Mouse (Mus musculus) liver, embryonic 14.5 days (tissue): Measurements from ENCODE around the gene Src. TPM values are rescaled to one million over a fixed set of nuclear protein-coding genes. Genes with fewer than 3 reads are reported as not detected.
A peak's percentile ranks its signal among the peaks of the same experiment; 100 is the strongest.

ENCODE experiments used
- ATAC-seq: fragments of 200-750 bp; cut with Nextera tagmentation; 2 replicates; pipeline ENCODE4 v1.8.0; 2017; ENCODE audit warnings: moderate number of reproducible peaks, mild to moderate bottlenecking, moderate library complexity; ENCODE audit not compliant: insufficient read depth
- DNase-seq, 3 experiments: peaks; one replicate each; pipeline ENCODE4 v3.0.0-alpha.2; 2012 to 2013; ENCODE audit warnings: low read depth in 3 of 3, low spot score in 3 of 3
- H3K27ac ChIP-seq: fragments of 300-500 bp; sonication (generic); 2 replicates; pipeline ENCODE4 v1.5.1; 2014; ENCODE audit warnings: moderate library complexity, mild to moderate bottlenecking, control low read depth, inconsistent platforms
- H3K27me3 ChIP-seq: fragments of 300-500 bp; sonication (generic); 2 replicates; pipeline ENCODE4 v1.6.1; 2014; ENCODE audit warnings: mild to moderate bottlenecking, low read length, moderate library complexity; ENCODE audit not compliant: control insufficient read depth, insufficient read depth
- H3K36me3 ChIP-seq: fragments of 300-500 bp; sonication (generic); replicated peaks from 2 replicates; pipeline ENCODE4 v1.6.1; 2014; ENCODE audit warnings: low read depth; ENCODE audit not compliant: control insufficient read depth, insufficient read depth
- H3K4me1 ChIP-seq, 2 experiments: fragments of 200-500 bp in 1 of 2; fragments of 300-500 bp in 1 of 2; sonication (generic) in 1 of 2; replicated peaks; 2 replicates each; pipeline ENCODE4 v1.6.1; 2012 to 2014; ENCODE audit warnings: antibody characterized with exemption in 1 of 2, inconsistent platforms in 1 of 2, low read length in 1 of 2; ENCODE audit not compliant: control insufficient read depth in 2 of 2, insufficient read depth in 2 of 2
- H3K4me2 ChIP-seq: fragments of 300-500 bp; sonication (generic); 2 replicates; pipeline ENCODE4 v1.6.1; 2014; ENCODE audit warnings: low read depth, mild to moderate bottlenecking, control low read depth, moderate library complexity
- H3K4me3 ChIP-seq, 2 experiments: fragments of 200-500 bp in 1 of 2; fragments of 300-500 bp in 1 of 2; sonication (generic) in 1 of 2; 2 replicates each; pipeline ENCODE4 v1.5.1; 2012 to 2014; ENCODE audit warnings: low read depth in 2 of 2, low read length in 2 of 2, mild to moderate bottlenecking in 2 of 2, control low read depth in 1 of 2, inconsistent platforms in 1 of 2, moderate library complexity in 1 of 2; ENCODE audit not compliant: insufficient read depth in 1 of 2
- H3K9ac ChIP-seq: fragments of 300-500 bp; sonication (generic); replicated peaks from 2 replicates; pipeline ENCODE4 v1.6.1; 2014; ENCODE audit warnings: mild to moderate bottlenecking, control low read depth, moderate library complexity
- H3K9me3 ChIP-seq: fragments of 300-500 bp; sonication (generic); 2 replicates; pipeline ENCODE4 v1.6.1; 2016; ENCODE audit warnings: low read length, mixed read lengths; ENCODE audit not compliant: control insufficient read depth
- CTCF ChIP-seq: IDR thresholded peaks from 2 replicates; pipeline ENCODE4 v1.5.1; 2016; ENCODE audit warnings: antibody characterized with exemption, low read depth, control low read depth
- EP300 ChIP-seq: IDR thresholded peaks from 2 replicates; pipeline ENCODE4 v1.6.1; 2016; ENCODE audit warnings: antibody characterized with exemption, low read depth
- WGBS: fragments of 180-500 bp; shearing (Covaris S2); extraction: QIAGEN DNeasy Blood & Tissue Kit; methylation state at CpG from one replicate; pipeline ENCODE4 v1.1.7; 2014; ENCODE audit not compliant: insufficient replicate concordance; 5-methylcytosine and 5-hydroxymethylcytosine counted together
- polyA plus RNA-seq, 2 experiments: library from polyadenylated mRNA; depleted of rRNA in 1 of 2; stranded (reverse) in 1 of 2; unstranded in 1 of 2; fragments of >200 nt; fragmentation: Nextera tagmentation in 1 of 2; extraction: Ambion mirVana in 1 of 2; gene quantifications; 2 replicates each; pipeline versions ENCODE4 v1.2.1 to v1.2.3; 2012 to 2014

The Src gene
- polyA plus RNA-seq, 2 experiments = 0.90 to 2.3 TPM

- no peak overlapping the region for H3K27ac ChIP-seq
- WGBS = 1% methylated on average over 49 of the region's 56 CpGs
- H3K27me3 ChIP-seq = peaks cover 9% of the 10 kb centered on the region; the same call in 1 of the 2 replicates
- no peaks in the 10 kb centered on the region for H3K36me3 ChIP-seq
- TF ChIP-seq EP300 (no peak), CTCF (peak; percentile 98)
- H3K4me1 ChIP-seq = 0 out of 4 replicates have a peak, but pooled peaks cover 0 to 2% of the 10 kb centered on the region in 2 experiments
- H3K9me3 ChIP-seq = no peaks in the 10 kb centered on the region
- ATAC-seq = peak; percentile 81
- no peak overlapping the region for H3K9ac ChIP-seq
- H3K4me2 ChIP-seq = peak overlapping the region; percentile 55
- H3K4me3 ChIP-seq = peak overlapping the region; percentile 19 to 26
- peak; percentile 31 to 51 (median 45) for DNase-seq
These were observed 39.0 kb downstream of the Src start for GRCm38 (mm10) chr2:157457100-157457806.

- 9% methylated on average over 14 of the region's 14 CpGs for WGBS
- peak; percentile 95 for TF ChIP-seq CTCF
- TF ChIP-seq EP300 = no peak
- Histone ChIP-seq H3K36me3 (no peaks in the 10 kb centered on the region), H3K4me2 (peak overlapping the region; percentile 40), H3K4me3 (no peak overlapping the region), H3K27me3 (peaks cover 9% of the 10 kb centered on the region; the same call in 1 of the 2 replicates), H3K4me1 (peaks cover 0 to 5% of the 10 kb centered on the region in 2 experiments; a peak in 1 of 4 replicates), H3K27ac (no peak overlapping the region), H3K9ac (no peak overlapping the region), H3K9me3 (no peaks in the 10 kb centered on the region)
- DNase-seq (no peak), ATAC-seq (0 out of 2 replicates have a peak, but pooled peaks have one; percentile 7)
These were observed 40.2 kb downstream of the Src start for GRCm38 (mm10) chr2:157458472-157458871.

GRCm38 (mm10) chr2:157459736-157460135 is 41.5 kb downstream of the Src start:
- no peak overlapping the region for H3K9ac ChIP-seq
- 40% methylated on average over 5 of the region's 5 CpGs for WGBS

DNA sequence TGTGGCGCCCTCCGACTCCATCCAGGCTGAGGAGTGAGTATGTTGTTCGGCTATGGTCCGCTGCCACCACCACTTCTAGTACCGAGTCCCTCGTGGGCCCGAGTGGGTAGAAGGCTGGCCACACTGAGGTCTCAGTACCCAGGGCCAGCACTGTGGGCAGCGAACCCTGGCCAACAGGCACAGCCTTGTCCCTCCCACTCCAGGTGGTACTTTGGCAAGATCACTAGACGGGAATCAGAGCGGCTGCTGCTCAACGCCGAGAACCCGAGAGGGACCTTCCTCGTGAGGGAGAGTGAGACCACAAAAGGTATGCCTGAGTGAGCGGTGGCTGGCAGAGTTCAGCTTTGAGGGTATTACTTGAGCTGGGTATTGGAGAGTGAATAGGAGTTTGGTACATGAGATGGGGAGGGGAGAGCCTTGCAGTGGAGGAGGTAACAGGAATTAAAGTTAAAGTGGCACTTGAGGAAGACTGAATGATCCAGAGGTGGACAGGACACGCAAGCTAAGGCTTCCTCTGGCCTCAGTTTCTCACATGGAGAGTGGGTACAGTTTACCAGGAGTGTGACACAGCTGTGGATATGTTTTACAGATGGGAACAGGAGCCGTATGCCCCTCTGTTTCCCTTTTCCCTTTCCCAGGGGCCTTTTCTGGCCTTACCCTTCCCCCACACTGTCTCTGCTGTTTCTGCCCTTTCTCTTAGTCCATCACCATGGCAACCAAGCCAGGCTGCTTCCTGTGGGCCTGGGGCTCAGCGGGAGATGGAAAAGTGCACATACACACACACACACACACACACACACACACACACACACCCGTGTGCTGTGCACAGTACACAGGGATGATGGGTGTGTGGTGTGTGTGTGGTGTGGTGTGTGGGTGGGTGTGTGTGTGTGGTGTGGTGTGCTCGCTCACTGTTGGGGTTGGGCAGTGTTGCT is 44.8 kb downstream of the Src start:
- no peaks in the 10 kb centered on the region for H3K36me3 ChIP-seq
- 52% methylated on average over 20 of the region's 20 CpGs for WGBS
- DNase-seq (no peak), ATAC-seq (no peak)
- no peak for TF ChIP-seq CTCF
- no peak for TF ChIP-seq EP300
- H3K4me1 ChIP-seq = peaks cover 0 to 5% of the 10 kb centered on the region in 2 experiments; a peak in 1 of 4 replicates
- H3K9ac ChIP-seq = no peak overlapping the region
- H3K27ac ChIP-seq = no peak overlapping the region
- no peak overlapping the region for H3K4me3 ChIP-seq
- no peak overlapping the region for H3K4me2 ChIP-seq
- H3K27me3 ChIP-seq = no peaks in the 10 kb centered on the region
- no peaks in the 10 kb centered on the region for H3K9me3 ChIP-seq

More at GRCm38 (mm10) chr2:157459736-157460135, 41.5 kb downstream of the Src start:
- no peak overlapping the region for H3K4me3 ChIP-seq
- peaks cover 9% of the 10 kb centered on the region; the same call in 1 of the 2 replicates for H3K27me3 ChIP-seq
- no peak for TF ChIP-seq EP300
- TF ChIP-seq CTCF = peak; percentile 27; the same call in 1 of the 2 replicates
- no peak for DNase-seq
- no peak for ATAC-seq
- no peak overlapping the region for H3K4me2 ChIP-seq
- H3K9me3 ChIP-seq = no peaks in the 10 kb centered on the region
- no peaks in the 10 kb centered on the region for H3K36me3 ChIP-seq
- no peak overlapping the region for H3K27ac ChIP-seq
- H3K4me1 ChIP-seq = peaks cover 0 to 5% of the 10 kb centered on the region in 2 experiments; a peak in 1 of 4 replicates
